Mouse (Mus musculus) natural killer cell, adult 2 months (primary cell): ENCODE data around the gene Cdk5rap3.

Source experiments
- DNase-seq, 2 experiments: peaks; one replicate each; pipeline ENCODE4 v3.0.0; 2022; ENCODE audit warnings: low spot score in 2 of 2

Gene Cdk5rap3

DNA sequence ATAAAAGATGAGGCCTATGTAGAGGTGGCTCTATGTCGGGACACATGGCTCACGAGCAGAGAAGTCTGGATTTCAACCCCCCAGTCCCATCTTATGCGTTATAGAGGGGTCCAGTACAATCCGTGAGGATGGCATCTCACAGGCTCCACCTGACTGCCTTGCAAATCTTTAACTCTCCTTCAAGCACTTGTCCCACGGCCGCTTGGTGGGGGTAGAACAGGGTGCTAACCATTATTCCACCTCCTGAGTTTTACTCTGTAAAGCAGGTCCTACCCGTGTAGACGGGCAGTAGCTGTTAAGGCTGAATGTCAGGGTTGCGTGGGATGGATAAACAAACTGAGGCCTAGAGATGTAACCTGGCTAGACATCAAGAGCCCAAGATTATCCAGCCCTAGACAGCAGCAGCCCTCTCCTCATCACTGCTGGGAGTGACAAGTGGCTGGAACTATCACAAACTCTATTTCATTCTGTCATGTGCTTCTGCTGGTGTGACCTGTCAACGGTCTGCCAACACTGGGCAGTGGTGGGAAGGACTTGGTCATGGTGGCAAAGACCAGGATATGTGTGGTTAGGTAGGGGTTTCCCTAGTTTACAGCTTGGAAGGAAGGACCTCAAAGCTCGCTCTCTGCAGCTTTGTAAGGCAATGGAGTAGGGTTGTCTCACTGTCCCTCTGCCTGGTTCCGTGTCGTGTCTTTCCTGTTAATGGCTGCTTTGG lies 17.4 kb upstream of the Cdk5rap3 start:
- DNase-seq = no peak

GRCm38 (mm10) chr11:96931327-96932062 lies 15.2 kb upstream of the Cdk5rap3 start:
- no peak for DNase-seq

- no peak for DNase-seq
These were observed 13.6 kb upstream of the Cdk5rap3 start for GRCm38 (mm10) chr11:96929766-96930331.

DNA sequence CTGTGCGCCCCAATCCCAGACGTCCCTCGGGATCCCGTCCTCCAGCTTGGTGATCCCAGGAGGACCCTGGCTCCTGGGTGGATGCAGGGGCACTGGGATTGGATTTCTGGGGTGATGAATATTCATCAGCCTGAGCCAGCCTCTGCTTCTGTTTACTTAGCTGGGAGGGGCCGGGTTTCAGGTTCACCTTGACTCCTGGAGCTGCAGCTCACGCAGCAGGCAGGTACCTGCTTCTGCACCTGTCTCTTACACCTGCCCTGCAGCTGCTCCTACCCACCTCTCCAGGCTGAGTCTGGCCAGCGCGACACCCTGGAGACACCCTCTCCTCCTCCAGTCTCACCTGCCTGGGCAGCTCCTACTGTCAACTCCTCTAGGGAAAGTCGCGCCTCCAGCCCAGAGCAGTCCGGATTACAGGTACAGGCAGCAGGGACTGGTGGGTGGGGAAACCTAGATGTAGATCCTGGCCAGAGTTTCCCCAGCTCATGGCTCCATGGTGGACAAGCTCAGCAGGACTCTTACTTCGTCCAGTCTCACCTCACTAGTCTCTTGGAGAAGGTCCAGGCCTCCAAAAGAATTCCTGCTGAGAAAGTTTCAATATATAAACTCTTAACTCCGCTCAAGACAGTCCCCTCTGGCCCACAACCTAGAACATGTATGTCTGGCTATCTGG lies 12.9 kb upstream of the Cdk5rap3 start:
- DNase-seq = no peak

GRCm38 (mm10) chr11:96928691-96929090 lies 12.4 kb upstream of the Cdk5rap3 start:
- DNase-seq = no peak

DNA sequence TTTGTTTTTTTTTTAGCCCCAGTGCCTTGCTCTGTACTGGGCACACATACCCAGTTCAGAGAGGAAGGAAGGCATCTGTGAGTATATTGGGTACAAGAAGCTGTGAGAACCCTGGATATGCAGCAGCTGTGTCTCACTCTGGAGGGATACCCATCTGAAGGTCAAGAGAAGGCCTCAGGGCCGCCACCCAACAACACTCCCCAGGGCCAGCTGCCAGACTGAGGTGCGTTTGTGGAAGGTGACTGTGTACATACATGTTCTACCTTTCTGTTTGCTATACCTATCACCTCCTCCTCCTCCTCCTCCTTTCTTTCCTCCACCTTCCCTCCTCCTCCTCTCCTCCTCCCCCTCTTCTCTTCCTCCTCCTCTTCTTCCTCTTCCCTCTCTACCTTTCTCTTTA lies 11.8 kb upstream of the Cdk5rap3 start, which contains the start of gene Prr15l:
Prr15l (plus strand) TSS at position 17 of the 400 bp plus-strand sequence.
- no peak for DNase-seq

DNA sequence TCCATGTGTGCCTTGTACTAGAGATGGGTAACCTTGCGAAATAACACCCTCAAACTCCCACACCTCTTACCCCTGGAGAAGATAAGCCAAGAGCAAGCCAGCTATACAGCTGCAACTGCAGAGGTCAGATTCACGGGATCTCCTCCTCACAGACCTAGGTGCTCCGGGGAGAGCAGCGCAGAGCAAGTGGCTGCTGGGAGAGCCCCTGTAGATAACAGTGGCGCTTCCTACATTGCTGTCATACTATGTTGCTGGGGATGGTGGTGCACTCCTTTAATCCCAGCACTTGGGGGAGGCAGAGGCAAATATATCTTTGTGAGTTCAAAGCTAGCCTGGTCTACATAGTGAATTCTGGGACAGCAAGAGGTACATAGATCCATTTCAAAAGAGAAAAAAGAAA lies 10.3 kb upstream of the Cdk5rap3 start:
- DNase-seq = no peak

GRCm38 (mm10) chr11:96925469-96926148 lies 9.3 kb upstream of the Cdk5rap3 start:
- no peak for DNase-seq

DNA sequence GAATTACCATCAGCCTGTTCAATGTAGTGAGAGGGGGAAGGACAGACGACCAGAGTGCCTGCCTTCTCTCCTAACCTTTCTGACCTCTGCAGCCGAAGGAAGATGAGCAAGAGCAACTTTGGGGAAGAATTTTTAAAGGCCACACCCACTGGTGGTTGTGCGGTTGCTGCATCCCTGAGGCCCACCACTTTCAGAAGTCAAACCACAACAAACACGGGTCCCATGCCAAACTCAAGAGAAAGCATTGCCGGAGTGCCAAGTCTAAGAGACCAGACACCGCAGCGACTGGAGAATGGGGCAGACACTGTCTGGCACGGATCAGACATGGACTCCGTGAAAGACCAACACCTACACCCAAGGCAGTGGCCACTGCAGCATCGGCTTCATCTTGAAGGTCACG lies 8.6 kb upstream of the Cdk5rap3 start:
- peak; percentile 33 to 51 for DNase-seq

- no peak for DNase-seq
These were observed 2.7 kb upstream of the Cdk5rap3 start for GRCm38 (mm10) chr11:96919003-96919402.

DNA sequence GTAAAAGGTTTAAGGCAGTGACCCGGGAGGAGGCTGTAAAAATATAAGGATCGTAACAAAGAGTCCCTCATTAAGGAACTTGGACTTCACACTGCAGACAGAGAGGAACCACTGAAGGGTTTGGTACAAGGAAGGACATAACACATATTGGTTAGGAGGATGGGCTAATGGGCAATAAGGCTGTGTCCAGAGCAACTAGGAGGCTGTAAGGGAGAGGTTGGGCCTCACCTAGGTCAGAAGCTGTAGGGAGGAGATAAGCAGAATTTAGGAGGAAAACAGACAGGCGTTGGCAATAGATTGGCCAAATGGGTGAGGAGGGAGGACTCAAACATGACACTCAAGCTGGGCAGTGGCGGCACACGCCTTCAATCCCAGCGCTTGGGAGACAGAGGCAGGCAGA lies 1.1 kb upstream of the Cdk5rap3 start:
- no peak for DNase-seq

- DNase-seq = no peak
These were observed 645 bp upstream of the Cdk5rap3 start for GRCm38 (mm10) chr11:96916885-96917396.

- DNase-seq = peak; percentile 75 to 86
These were observed 3.6 kb downstream of the Cdk5rap3 start for GRCm38 (mm10) chr11:96912682-96913081.

- peak; percentile 80 to 82 for DNase-seq
These were observed 6.3 kb downstream of the Cdk5rap3 start for GRCm38 (mm10) chr11:96910003-96910402.

DNA sequence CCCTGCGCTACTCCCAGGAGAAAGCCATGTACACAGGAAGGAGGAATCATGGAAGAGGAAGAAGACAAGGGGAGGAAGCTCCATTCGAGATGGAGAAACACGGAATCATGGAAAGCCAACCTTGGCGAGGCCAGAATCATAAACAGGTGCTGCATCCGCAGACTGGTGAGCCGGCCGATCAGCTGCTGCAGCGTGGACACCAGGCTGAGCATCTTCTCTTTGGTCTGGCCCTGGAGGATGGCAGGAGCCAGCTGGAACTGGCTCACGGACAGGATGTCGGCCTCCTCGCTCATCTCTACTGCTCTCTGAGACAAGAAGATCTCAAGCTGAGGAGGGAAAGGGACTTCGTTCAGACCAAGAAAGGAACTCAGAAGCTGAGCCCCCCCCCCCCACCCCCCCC lies 7.7 kb downstream of the Cdk5rap3 start:
- DNase-seq = no peak

- DNase-seq = no peak
These were observed 9.7 kb downstream of the Cdk5rap3 start for GRCm38 (mm10) chr11:96906431-96907161.

DNA sequence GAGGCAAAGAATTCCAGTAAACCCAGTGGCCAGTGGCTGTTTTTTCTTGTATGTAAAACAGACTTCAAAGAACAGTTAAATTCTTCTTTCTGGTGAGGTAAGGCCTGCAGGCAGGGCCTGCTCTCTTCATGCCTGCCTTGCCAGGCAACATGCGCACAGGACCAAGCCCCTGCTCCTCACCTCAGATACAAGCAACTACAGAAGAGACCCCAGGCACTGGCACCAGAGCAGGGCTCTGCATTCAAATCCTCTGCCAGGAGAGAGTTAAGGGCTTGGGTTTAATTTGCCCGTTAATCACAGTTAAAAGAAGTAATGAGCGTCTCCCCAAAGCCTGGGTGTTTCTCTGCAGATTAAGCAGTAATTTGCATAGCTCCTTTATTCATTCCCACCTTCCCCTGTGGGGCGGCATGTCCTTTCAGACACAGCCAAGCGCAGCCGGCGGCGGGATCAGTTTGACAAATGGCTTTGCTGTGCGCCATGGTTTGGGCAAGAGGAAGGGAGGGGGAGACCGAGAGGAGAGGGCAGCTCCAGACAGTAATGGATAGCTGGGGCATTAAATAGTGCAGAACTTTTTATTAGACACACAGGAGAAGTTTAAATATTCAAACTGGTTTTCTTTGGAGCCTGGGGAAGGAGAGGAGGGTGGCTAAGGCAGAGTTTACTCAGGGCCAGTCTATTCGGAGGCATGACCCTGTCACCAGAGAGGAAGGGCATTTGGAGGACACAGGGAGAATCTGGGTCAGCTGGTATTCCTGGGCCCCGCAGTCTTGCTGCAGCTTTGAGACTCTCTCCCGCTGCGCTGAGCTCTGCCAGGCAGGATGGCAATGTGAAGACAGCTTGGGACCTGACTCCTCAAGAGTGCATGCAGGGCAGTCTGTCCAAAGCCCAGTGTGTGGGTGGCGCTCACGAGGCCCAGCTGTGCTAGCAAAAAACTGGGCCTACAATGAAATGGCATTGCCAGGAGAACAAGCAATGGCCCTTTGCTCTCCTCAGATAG lies 13.4 kb downstream of the Cdk5rap3 start:
- no peak for DNase-seq

DNA sequence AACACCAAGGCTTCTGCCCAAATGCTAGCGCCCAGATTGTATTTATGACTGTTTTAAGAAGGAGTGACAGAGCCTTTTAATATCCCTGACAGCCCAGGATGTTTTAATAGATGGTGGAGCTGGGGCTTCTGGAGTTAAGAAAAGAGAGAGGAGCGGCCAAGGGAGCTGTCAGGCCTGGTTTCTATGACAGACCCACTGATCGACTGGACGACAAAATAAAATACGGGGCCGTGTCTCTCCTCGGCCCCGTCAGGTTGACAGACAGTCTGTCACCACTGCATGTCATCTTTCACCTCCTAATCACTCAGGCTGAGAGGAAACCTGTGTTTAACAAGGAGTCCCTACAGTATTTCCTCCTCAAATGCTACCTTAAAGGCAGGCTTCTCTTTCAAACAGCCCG lies 15.0 kb downstream of the Cdk5rap3 start:
- DNase-seq = no peak

- no peak for DNase-seq
These were observed 16.6 kb downstream of the Cdk5rap3 start for GRCm38 (mm10) chr11:96899449-96900306.
